Mouse (Mus musculus) E14TG2a.4 (cell line): ENCODE measurements around the gene Siglecg.

Experiments
- CTCF ChIP-seq: conservative IDR thresholded peaks from 2 replicates; pipeline ENCODE4 v1.5.1; 2014; ENCODE audit warnings: low read length
- NANOG ChIP-seq: IDR thresholded peaks from 2 replicates; pipeline ENCODE4 v1.6.1; 2014; ENCODE audit warnings: borderline replicate concordance, low read length, mixed read lengths

- TF ChIP-seq CTCF (no peak), NANOG (no peak)
These were observed at the start of gene Siglecg for GRCm38 (mm10) chr7:43408131-43408553.
